Mouse (Mus musculus) heart, embryonic 10.5 days (tissue): Measurements from ENCODE around the gene Lsm2. TPM values are rescaled to one million over a fixed set of nuclear protein-coding genes. Genes with fewer than 3 reads are reported as not detected.
A peak's percentile ranks its signal among the peaks of the same experiment; 100 is the strongest.
"Not testable (repeated sequence)": the region's sequence is repeated elsewhere in the genome, so short reads cannot be mapped to it uniquely, and the experiment has no call there.

Experiments
- DNase-seq: peaks from one replicate; pipeline ENCODE4 v3.0.0-alpha.2; 2017; ENCODE audit warnings: low spot score
- H3K27ac ChIP-seq: fragments of 300-500 bp; sonication (generic); 2 replicates; pipeline ENCODE4 v1.5.1; 2016; ENCODE audit warnings: mild to moderate bottlenecking
- H3K27me3 ChIP-seq: fragments of 300-500 bp; sonication (generic); 2 replicates; pipeline ENCODE4 v1.6.1; 2016; ENCODE audit warnings: mild to moderate bottlenecking; ENCODE audit not compliant: poor library complexity, insufficient read depth, severe bottlenecking
- H3K36me3 ChIP-seq: fragments of 300-500 bp; sonication (generic); 2 replicates; pipeline ENCODE4 v1.6.1; 2016; ENCODE audit warnings: mild to moderate bottlenecking, moderate library complexity
- H3K4me1 ChIP-seq: fragments of 300-500 bp; sonication (generic); 2 replicates; pipeline ENCODE4 v1.6.1; 2016; ENCODE audit warnings: mild to moderate bottlenecking
- H3K4me3 ChIP-seq: fragments of 300-500 bp; sonication (generic); 2 replicates; pipeline ENCODE4 v1.5.1; 2016; ENCODE audit warnings: mild to moderate bottlenecking, moderate library complexity
- H3K9me3 ChIP-seq: fragments of 300-500 bp; sonication (generic); 2 replicates; pipeline ENCODE4 v1.6.1; 2016; ENCODE audit warnings: mild to moderate bottlenecking, moderate library complexity
- WGBS: fragments of 180-500 bp; shearing (Covaris S2); methylation state at CpG from one replicate; pipeline ENCODE4 v1.1.7; 2016; 5-methylcytosine and 5-hydroxymethylcytosine counted together
- polyA plus RNA-seq: library from polyadenylated mRNA; unstranded; fragments of >200 nt; fragmentation: Nextera tagmentation; extraction: Ambion mirVana; gene quantifications from 2 replicates; pipeline ENCODE4 v1.2.1, GENCODE M21; 2016

The Lsm2 gene
- polyA plus RNA-seq, 1 experiment from 2014 or later: 247 TPM

DNA sequence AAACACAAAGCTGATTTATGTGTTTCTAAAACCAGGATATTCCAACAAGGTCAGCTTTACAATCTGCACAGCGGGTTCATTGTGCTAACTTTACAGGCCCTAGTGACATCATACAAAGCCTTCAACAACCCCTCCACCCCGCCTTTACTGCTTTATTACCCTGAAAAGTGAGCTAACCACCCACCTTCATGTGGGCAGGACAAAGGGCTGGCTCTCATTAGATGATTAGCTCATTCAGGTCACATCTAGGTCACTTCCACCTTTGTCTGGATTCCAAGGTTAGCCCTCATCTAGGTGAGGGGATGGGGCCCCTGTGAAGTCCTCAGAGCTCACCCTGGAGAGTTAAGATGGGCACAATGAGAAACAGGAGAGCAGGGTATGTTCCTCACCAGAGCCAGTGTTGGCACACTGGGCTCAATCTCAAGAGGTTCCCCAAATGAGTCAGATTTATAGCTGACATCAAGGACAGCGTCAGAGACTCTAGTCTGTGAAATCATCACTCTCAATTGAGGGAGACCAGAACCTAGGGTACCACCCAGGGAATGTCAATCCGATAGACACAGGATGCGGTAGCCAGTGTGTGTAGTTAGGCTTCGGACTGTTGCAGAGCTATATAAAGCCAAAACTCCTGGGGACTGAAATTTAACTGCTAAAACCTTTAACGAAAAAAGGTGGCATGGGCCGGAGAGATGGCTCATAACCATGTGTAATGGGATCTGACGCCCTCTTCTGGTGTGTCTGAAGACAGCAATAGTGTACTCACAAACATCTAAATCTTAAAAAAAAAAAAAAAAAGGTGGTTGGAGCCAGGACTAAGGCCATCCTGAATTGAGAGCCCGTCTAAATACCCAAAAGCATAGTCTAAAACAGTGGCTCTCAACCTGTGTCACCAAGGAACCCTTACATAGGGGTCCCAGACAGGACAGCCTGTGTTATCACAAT is 30.9 kb upstream of the Lsm2 start:
- no peak for DNase-seq
- peaks cover 15% of the 10 kb centered on the region; the same call in 1 of the 2 replicates for H3K27me3 ChIP-seq
- H3K27ac ChIP-seq: peak overlapping the region; percentile 98
- peak overlapping the region; percentile 98 for H3K4me3 ChIP-seq
- H3K36me3 ChIP-seq: peaks cover 24% of the 10 kb centered on the region
- peaks cover 12% of the 10 kb centered on the region for H3K4me1 ChIP-seq
- H3K9me3 ChIP-seq: no peaks in the 10 kb centered on the region
- 43% methylated on average over 10 of the region's 10 CpGs for WGBS

DNA sequence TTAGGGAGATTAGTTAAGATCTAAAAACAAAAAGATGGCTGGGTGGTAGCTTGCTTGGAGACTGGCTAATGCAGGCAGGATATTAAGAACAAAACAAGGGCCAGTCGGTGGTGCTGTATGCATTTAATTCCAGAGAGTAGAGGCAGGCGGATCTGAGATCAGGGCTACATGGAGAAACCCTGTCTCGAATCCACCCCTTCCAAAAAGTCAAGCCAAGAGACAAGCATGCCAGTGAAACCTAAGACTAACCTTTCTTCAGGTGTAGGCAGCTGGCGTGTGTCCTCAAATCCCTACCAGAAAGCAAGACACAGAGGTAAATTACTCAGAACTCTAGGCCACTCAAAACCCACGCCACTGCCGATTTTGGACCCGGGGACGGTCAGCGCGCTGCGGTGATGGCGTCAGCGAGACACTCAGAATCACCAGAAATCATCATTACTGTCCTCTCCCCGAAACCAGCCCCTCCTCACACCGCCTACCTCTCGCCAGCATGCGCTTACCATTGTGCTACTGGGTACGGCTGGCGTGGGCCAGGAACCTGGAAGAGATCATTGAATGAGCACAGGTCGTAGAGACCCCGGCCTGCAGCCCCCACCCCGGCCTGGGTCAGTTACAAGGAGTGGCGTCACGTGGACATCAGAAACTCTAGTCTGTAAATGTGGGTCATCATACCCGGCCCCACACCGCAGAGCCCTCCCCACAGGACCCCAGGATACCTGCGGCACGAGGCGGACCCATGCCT is 29.9 kb upstream of the Lsm2 start:
- Histone ChIP-seq H3K4me1 (peaks cover 12% of the 10 kb centered on the region), H3K36me3 (peaks cover 24% of the 10 kb centered on the region), H3K9me3 (no peaks in the 10 kb centered on the region), H3K27ac (peak overlapping the region; percentile 98), H3K27me3 (peaks cover 19% of the 10 kb centered on the region; the same call in 1 of the 2 replicates), H3K4me3 (peak overlapping the region; percentile 98)
- no peak for DNase-seq
- 0% methylated on average over 29 of the region's 29 CpGs for WGBS

DNA sequence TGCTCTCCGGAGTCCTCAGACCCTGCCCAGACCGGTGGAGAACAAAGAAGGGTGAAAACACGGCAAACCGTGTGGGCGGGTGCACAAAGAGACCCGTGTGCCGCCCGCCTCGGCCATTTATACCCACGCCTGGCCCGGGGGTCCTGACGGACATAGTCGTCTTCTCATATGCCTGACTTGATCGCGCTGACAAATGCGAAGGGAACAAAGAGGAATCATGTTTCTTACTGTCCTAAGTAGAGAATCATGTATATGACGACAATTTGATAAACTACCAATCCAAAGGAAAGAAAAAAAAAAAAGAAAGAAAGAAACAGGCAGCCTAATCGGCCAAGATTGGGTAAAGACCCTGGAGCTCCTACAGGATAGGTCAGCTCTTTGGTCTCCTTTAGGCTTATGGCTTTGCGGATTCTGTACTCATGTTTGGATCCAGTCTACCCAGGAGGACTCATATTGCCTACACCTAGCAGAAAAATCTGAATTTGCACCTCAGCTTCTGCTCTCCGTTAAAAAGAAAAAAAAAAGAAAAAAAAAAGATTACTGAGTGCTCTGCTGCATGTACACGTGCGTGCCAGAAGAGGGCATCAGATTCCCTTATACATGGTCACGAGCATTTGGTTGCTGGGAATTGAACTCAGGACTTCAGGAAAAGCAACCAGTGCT is 29.2 kb upstream of the Lsm2 start:
- peak; percentile 90 for DNase-seq
- Histone ChIP-seq H3K36me3 (peaks cover 24% of the 10 kb centered on the region), H3K4me1 (peaks cover 12% of the 10 kb centered on the region), H3K27ac (peak overlapping the region; percentile 98), H3K9me3 (no peaks in the 10 kb centered on the region), H3K4me3 (peak overlapping the region; percentile 98), H3K27me3 (peaks cover 22% of the 10 kb centered on the region; the same call in 1 of the 2 replicates)
- 0% methylated on average over 23 of the region's 23 CpGs for WGBS

DNA sequence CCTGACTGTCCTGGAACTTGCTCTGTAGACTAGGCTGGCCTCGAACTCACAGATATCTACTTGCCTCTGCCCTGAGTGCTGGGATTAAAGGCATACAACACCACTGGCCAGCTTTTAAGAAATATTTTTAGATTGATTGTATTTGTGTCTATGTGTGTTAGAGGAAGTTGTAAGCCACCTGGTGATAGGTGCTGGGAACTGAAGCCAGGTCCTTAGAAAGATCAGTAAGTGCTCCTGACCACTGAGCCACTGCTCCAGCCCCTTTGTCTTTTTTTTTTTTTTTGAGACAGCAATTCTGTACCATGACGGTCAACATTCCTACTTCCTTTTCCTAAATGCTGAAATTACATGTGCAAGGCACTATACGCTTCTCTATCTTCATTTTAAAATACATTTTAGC is 28.4 kb upstream of the Lsm2 start:
- no peaks in the 10 kb centered on the region for H3K9me3 ChIP-seq
- H3K4me1 ChIP-seq: peaks cover 12% of the 10 kb centered on the region
- H3K27ac ChIP-seq: peak overlapping the region; percentile 98; the same call in 1 of the 2 replicates
- no peak for DNase-seq
- 82% methylated on average over 3 of the region's 3 CpGs for WGBS
- peaks cover 22% of the 10 kb centered on the region; the same call in 1 of the 2 replicates for H3K27me3 ChIP-seq
- peaks cover 24% of the 10 kb centered on the region for H3K36me3 ChIP-seq
- peak overlapping the region; percentile 98; the same call in 1 of the 2 replicates for H3K4me3 ChIP-seq

DNA sequence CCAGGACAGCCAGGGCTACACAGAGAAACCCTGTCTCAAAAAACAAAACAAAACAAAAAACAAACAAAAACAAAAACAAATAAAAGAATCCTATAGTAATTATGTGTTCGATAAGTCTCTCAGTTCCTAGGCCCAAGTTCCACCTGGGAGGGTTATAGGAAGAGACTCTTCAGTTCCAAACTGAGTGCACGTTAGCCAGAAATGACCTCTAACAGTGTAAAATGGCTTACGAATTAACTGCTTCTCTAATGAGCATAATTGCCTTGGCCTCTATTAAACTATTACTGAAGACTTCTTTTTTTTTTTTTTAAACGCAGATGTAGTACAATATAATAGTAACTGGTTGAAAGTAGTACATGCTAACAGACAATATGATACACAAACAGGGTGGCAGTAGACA is 27.8 kb upstream of the Lsm2 start:
- Histone ChIP-seq H3K27ac (no peak overlapping the region), H3K27me3 (peaks cover 22% of the 10 kb centered on the region; the same call in 1 of the 2 replicates), H3K4me1 (peaks cover 12% of the 10 kb centered on the region), H3K4me3 (no peak overlapping the region), H3K9me3 (no peaks in the 10 kb centered on the region), H3K36me3 (peaks cover 24% of the 10 kb centered on the region)
- no peak for DNase-seq
- WGBS: 94% methylated on average over 4 of the region's 4 CpGs

DNA sequence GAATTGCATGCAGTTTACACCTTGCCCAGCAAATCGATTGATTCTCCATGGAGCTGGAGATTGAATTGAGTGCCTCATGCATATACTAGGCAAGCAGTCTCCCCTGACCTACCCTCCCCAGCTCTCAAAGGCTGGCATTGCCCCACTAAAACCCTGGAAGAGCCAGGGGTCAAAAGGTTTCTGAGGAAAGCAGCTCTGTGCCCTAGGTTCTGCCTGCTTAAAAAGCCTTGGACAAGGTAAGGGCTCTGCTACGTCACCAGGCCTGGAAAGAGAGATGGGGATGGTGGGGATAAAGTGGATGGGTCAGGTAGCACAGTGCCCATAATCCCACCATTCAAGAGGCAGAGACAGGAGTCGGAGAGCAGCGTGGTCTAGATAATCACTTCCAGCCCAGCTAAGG is 26.8 kb upstream of the Lsm2 start:
- no peak overlapping the region for H3K4me3 ChIP-seq
- WGBS: 77% methylated on average over 4 of the region's 4 CpGs

DNA sequence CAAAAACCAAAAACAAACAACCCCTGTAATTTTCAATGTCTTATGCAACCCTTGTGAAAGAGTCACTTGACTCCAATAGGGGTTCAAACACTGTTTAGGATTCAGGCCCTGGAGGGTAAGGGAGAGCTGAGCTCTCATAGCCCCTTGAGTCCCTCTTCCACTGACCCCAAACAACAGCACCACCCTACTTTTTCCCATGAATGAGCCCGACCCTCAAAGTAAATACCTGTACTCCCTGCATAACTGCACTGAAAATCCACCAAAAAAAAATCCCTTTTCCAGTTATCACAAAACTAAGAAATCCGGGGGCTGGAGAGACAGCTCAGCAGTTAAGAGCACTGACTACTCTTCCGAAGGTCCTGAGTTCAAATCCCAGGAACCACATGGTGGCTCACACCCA is 25.8 kb upstream of the Lsm2 start:
- H3K27ac ChIP-seq: no peak overlapping the region
- DNase-seq: no peak
- peaks cover 8% of the 10 kb centered on the region for H3K36me3 ChIP-seq
- no peak overlapping the region for H3K4me3 ChIP-seq
- WGBS: 72% methylated on average over 3 of the region's 3 CpGs
- peaks cover 12% of the 10 kb centered on the region for H3K4me1 ChIP-seq
- peaks cover 22% of the 10 kb centered on the region; the same call in 1 of the 2 replicates for H3K27me3 ChIP-seq
- H3K9me3 ChIP-seq: no peaks in the 10 kb centered on the region

More for the DNA sequence above, 26.8 kb upstream of the Lsm2 start:
- Histone ChIP-seq H3K27ac (no peak overlapping the region), H3K9me3 (no peaks in the 10 kb centered on the region), H3K4me1 (peaks cover 13% of the 10 kb centered on the region), H3K36me3 (peaks cover 18% of the 10 kb centered on the region), H3K27me3 (peaks cover 22% of the 10 kb centered on the region; the same call in 1 of the 2 replicates)
- no peak for DNase-seq

DNA sequence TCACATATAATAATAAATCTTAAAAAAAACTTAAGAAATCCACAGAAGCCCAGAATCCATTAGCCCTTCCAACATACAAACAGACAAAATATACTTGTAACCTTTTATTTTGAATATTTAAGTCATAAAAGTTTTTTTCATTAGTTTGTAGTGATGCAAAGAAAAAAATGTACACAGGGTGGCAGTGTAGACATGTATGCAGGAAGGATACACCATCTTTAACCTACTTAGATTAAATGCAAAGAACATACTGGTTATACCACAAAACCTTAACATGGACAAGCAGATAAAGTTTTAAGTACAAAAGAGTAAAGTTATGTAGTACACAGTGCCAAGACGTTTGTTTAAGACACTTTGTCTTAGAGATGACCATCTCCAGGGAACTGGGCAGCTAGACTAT is 25.3 kb upstream of the Lsm2 start:
- Histone ChIP-seq H3K4me3 (no peak overlapping the region), H3K27me3 (peaks cover 22% of the 10 kb centered on the region; the same call in 1 of the 2 replicates), H3K9me3 (no peaks in the 10 kb centered on the region), H3K36me3 (peaks cover 4% of the 10 kb centered on the region; the same call in 1 of the 2 replicates), H3K27ac (no peak overlapping the region), H3K4me1 (peaks cover 7% of the 10 kb centered on the region)
- 19% methylated on average over 1 of the region's 1 CpGs for WGBS
- DNase-seq: no peak

DNA sequence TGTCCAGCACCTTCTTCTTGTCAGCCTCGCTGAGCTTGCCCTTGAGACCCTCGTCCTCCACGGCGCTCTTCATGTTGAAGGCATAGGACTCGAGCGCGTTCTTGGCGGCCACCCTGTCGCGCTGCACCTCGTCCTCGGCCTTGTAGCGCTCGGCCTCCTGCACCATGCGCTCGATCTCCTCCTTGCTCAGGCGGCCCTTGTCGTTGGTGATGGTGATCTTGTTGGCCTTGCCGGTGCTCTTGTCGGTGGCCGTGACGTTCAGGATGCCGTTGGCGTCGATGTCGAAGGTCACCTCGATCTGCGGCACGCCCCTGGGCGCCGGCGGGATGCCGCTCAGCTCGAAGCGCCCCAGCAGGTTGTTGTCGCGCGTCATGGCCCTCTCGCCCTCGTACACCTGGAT is 24.4 kb upstream of the Lsm2 start:
- H3K36me3 ChIP-seq, DNase-seq, H3K4me3 ChIP-seq, H3K27ac ChIP-seq, H3K4me1 ChIP-seq, H3K9me3 ChIP-seq: not testable (repeated sequence)
- 17% methylated on average over 35 of the region's 40 CpGs for WGBS
- peaks cover 31% of the 10 kb centered on the region; the same call in 1 of the 2 replicates for H3K27me3 ChIP-seq

DNA sequence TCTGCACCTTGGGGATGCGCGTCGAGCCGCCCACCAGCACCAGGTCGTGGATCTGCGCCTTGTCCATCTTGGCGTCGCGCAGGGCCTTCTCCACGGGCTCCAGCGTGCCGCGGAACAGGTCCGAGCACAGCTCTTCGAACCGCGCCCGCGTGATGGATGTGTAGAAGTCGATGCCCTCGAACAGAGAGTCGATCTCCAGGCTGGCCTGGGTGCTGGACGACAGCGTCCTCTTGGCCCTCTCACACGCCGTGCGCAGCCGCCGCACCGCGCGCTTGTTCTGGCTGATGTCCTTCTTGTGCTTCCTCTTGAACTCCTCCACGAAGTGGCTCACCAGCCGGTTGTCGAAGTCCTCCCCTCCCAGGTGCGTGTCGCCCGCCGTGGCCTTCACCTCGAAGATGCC is 23.7 kb upstream of the Lsm2 start:
- 28% methylated on average over 21 of the region's 40 CpGs for WGBS
- peaks cover 36% of the 10 kb centered on the region; the same call in 1 of the 2 replicates for H3K27me3 ChIP-seq
- not testable (repeated sequence) for DNase-seq, H3K4me1 ChIP-seq, H3K36me3 ChIP-seq, H3K9me3 ChIP-seq, H3K27ac ChIP-seq, H3K4me3 ChIP-seq

DNA sequence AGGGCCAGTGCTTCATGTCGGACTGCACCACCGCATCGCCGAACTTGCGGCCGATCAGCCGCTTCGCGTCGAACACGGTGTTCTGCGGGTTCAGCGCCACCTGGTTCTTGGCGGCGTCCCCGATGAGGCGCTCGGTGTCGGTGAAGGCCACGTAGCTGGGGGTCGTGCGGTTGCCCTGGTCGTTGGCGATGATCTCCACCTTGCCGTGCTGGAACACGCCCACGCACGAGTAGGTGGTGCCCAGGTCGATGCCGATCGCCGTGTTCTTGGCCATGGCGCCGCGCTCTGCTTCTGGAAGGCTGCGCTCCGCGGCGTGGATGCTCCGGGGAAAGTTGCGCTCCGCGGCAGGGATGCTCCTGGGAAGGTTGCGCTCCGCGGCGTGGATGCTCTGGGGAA is 22.9 kb upstream of the Lsm2 start:
- Histone ChIP-seq H3K4me3 (peak overlapping the region; percentile 58), H3K27me3 (peaks cover 41% of the 10 kb centered on the region; the same call in 1 of the 2 replicates)
- not testable (repeated sequence) for H3K4me1 ChIP-seq, H3K27ac ChIP-seq, H3K9me3 ChIP-seq, DNase-seq, H3K36me3 ChIP-seq
- WGBS: 4% methylated on average over 26 of the region's 47 CpGs

DNA sequence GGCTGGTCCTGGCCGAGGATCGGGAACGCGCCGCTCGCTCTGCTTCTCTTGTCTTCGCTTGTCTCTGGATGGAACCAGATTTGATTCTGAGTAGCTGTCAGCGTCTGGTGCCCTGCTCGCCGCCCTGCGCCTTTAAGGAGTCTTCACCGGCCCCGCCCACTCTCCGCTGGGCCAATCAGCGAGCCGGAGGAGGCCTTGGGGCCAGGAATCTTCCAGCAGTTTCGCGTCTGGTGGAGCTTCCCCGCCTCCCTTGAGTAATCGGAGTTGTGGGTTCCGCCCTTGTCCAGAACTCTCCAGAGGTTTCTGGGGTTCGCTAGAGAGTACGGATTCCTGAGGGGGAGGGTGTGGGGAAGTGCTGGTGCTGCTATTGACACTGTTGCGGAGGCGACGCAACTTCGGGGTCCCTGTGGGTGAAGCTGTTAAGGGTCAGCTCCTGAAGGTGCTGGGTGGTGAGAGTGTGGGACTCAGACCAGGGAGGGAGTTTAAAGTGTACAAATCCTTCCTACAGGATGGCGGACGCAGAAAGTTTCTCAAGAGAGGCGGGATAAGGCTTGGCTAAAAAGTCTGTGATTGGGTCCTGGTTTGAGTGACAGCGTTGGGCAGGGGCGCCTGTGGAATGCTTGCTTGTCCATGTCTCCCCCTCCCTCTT is 22.4 kb upstream of the Lsm2 start, which contains the start of gene Hspa1b:
Gene Hspa1b (minus strand): TSS at position 109 of the 649 bp plus-strand sequence.
- not testable (repeated sequence) for H3K4me1 ChIP-seq, H3K9me3 ChIP-seq, H3K36me3 ChIP-seq
- Histone ChIP-seq H3K27ac (peak within 1 kb of the TSS; percentile 88), H3K4me3 (peak within 1 kb of the TSS; percentile 58), H3K27me3 (peaks cover 43% of the 10 kb centered on the region; the same call in 1 of the 2 replicates)
- WGBS: under 1% methylated on average over 31 of the region's 32 CpGs
- DNase-seq: peak; percentile 92
